Mouse (Mus musculus) liver, postnatal 0 days (tissue): ENCODE results near the gene AU040320. TPM values are rescaled to one million over a fixed set of nuclear protein-coding genes. Genes with fewer than 3 reads are reported as not detected.

Source experiments
- ATAC-seq: fragments of 200-750 bp; cut with Nextera tagmentation; 2 replicates; pipeline ENCODE4 v1.8.0; 2017; ENCODE audit warnings: mild to moderate bottlenecking, moderate library complexity
- DNase-seq: peaks from one replicate; pipeline ENCODE4 v3.0.0-alpha.2; 2016
- H3K27ac ChIP-seq: fragments of 300-500 bp; sonication (generic); 2 replicates; pipeline ENCODE4 v1.5.1; 2014; ENCODE audit warnings: antibody characterized with exemption, moderate library complexity, mild to moderate bottlenecking, low read depth
- H3K27me3 ChIP-seq: fragments of 300-500 bp; sonication (generic); 2 replicates; pipeline ENCODE4 v1.6.1; 2014; ENCODE audit warnings: low read length, control low read depth, mixed read lengths; ENCODE audit not compliant: insufficient read depth
- H3K36me3 ChIP-seq: fragments of 300-500 bp; sonication (generic); replicated peaks from 2 replicates; pipeline ENCODE4 v1.6.1; 2014; ENCODE audit warnings: mild to moderate bottlenecking, control low read depth, low read length, moderate library complexity, mixed read lengths; ENCODE audit not compliant: insufficient read depth
- H3K4me1 ChIP-seq: fragments of 300-500 bp; sonication (generic); 2 replicates; pipeline ENCODE4 v1.6.1; 2014; ENCODE audit warnings: antibody characterized with exemption, mild to moderate bottlenecking, control low read depth; ENCODE audit not compliant: insufficient read depth
- H3K4me2 ChIP-seq: fragments of 300-500 bp; sonication (generic); 2 replicates; pipeline ENCODE4 v1.6.1; 2014; ENCODE audit warnings: low read depth, mild to moderate bottlenecking, low read length, moderate library complexity, mixed read lengths
- H3K4me3 ChIP-seq: fragments of 300-500 bp; sonication (generic); 2 replicates; pipeline ENCODE4 v1.5.1; 2014; ENCODE audit warnings: low read depth, low read length
- H3K9ac ChIP-seq: fragments of 300-500 bp; sonication (generic); replicated peaks from 2 replicates; pipeline ENCODE4 v1.6.1; 2014; ENCODE audit warnings: mild to moderate bottlenecking, moderate library complexity
- H3K9me3 ChIP-seq: fragments of 300-500 bp; sonication (generic); 2 replicates; pipeline ENCODE4 v1.6.1; 2016; ENCODE audit warnings: mild to moderate bottlenecking, control low read depth, low read length, mixed read lengths
- CTCF ChIP-seq: sonication (generic); IDR thresholded peaks from 2 replicates; pipeline ENCODE4 v1.5.1; 2016; ENCODE audit warnings: antibody characterized with exemption, low read depth
- EP300 ChIP-seq: IDR thresholded peaks from 2 replicates; pipeline ENCODE4 v1.6.1; 2016; ENCODE audit warnings: antibody characterized with exemption, low read depth, mild to moderate bottlenecking
- WGBS: fragments of 180-500 bp; shearing (Covaris S2); extraction: QIAGEN DNeasy Blood & Tissue Kit; methylation state at CpG from one replicate; pipeline ENCODE4 v1.1.7; 2014; ENCODE audit not compliant: insufficient replicate concordance; 5-methylcytosine and 5-hydroxymethylcytosine counted together
- polyA plus RNA-seq: library from polyadenylated mRNA; unstranded; fragments of >200 nt; fragmentation: Nextera tagmentation; extraction: Ambion mirVana; gene quantifications from 2 replicates; pipeline ENCODE4 v1.2.1, GENCODE M21; 2015

AU040320 gene
- polyA plus RNA-seq, 1 experiment from 2014 or later: 9.5 TPM

DNA sequence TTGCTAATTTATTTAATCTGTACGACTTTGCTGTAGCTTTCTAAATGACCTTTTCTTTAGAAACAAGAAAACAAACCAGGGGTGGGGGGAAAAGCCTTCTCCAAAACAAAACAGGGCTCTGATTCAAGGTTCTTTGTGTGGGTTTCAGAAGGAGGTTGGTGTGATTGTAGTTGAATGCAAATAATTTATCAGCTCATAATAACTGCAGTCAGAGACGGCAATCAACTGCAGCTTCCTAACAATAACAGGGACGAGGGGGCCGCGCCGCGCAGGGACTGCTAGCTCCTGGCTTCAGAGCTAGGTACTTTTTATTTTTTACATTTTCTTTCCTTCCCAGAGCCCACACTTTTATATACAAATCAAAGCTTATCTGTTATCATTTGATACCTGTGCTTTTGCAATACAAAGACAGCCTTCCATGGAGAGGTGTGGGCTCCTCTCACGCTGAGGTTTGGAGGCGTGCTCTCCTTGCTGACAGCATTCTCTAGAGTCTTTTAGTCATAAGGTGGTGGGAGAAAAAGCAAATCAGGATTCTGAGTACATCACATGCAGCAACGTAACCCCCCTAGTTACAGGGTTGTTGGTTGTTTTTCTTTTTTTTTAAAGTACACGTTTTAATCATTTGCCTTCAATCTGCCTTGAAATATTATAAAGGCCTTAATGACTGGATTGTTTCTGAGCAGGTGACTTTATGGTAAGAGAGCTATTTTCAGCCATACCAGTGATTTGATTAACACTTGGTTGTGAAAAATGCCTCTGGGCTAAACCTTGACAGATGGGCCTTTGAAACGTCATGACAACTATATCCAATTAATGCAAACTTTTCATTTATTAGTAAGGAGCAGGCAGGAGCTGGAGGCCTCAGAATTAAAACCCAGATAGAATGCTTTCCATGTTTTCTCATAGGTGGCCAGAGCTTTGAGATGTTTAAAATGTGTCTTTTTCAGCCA is 26.8 kb downstream of the AU040320 start:
- Histone ChIP-seq H3K4me3 (no peak overlapping the region), H3K36me3 (no peaks in the 10 kb centered on the region), H3K27me3 (no peaks in the 10 kb centered on the region), H3K9ac (no peak overlapping the region), H3K27ac (no peak overlapping the region), H3K4me2 (no peak overlapping the region), H3K9me3 (no peaks in the 10 kb centered on the region), H3K4me1 (no peaks in the 10 kb centered on the region)
- ATAC-seq (no peak), DNase-seq (no peak)
- no peak for TF ChIP-seq EP300
- no peak for TF ChIP-seq CTCF
- WGBS: 86% methylated on average over 12 of the region's 12 CpGs

DNA sequence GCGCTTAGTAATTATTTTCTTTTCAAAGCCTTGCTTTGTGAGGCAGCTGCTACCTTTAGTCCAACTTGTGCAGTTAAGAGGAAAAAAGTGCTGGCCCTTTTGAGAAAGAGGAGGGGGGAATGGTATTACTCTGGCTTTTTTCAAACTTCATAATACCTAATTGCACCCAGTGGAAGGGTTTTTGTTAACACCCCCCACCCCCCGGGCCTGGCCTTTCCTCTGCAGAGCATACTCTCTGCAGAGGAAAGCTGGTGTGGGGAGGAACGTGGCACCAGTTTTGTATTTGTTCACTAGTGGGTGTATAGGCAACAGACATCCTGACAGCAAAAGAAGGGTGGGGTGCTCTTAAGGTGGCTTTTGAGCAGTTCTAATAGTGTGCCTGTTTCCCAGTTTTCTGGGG is 28.5 kb downstream of the AU040320 start:
- no peak for ATAC-seq
- WGBS: 80% methylated on average over 3 of the region's 3 CpGs
- TF ChIP-seq EP300: no peak
- no peak for TF ChIP-seq CTCF

DNA sequence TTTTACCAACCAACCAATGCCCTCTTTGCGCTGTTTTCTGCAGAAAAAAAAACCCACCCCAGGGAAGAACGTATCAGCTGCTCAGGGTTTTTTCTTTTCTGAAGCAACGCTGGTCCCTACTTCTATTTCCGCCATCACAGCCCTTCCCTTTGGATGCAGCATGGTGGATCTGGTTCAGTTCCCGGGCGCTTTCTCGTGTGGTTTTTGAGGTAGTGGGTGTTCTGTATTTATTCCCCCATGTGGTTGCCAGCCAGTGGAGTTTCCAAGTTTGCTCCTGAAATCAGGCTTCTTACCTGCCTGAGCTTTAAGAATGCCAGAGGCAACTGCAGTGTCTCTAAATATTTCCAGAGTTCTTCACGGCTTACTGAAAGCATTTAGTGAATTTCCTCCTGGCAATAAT is 29.2 kb downstream of the AU040320 start:
- no peak for DNase-seq
- Histone ChIP-seq H3K27ac (no peak overlapping the region), H3K4me3 (no peak overlapping the region), H3K27me3 (no peaks in the 10 kb centered on the region), H3K9me3 (no peaks in the 10 kb centered on the region), H3K4me1 (no peaks in the 10 kb centered on the region), H3K36me3 (no peaks in the 10 kb centered on the region), H3K9ac (no peak overlapping the region), H3K4me2 (no peak overlapping the region)
- ATAC-seq: no peak
- TF ChIP-seq EP300 (no peak), CTCF (no peak)
- 87% methylated on average over 8 of the region's 8 CpGs for WGBS

More for the DNA sequence above, 28.5 kb downstream of the AU040320 start:
- Histone ChIP-seq H3K9me3 (no peaks in the 10 kb centered on the region), H3K36me3 (no peaks in the 10 kb centered on the region), H3K4me1 (no peaks in the 10 kb centered on the region), H3K27me3 (no peaks in the 10 kb centered on the region), H3K27ac (no peak overlapping the region), H3K4me3 (no peak overlapping the region), H3K9ac (no peak overlapping the region), H3K4me2 (no peak overlapping the region)
- DNase-seq: no peak

DNA sequence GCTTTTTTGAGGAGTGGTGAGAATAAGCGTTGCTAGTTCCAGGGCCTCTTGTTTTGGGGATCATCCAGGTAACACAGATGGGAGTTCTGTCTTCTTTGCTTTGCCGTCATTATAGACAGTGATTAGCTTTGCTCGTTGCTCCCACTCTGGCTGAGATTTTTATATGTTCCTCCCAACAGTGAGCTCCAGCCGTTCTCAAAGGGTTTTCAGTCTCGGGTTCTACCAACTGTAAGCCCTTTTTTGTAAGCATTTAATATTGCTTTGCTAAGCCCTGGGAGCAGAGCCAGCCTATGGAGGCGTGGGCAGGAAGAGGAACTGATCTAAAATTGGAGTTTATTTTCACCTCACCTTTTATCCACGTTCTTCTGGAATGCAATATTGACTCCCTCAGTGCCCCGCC is 29.7 kb downstream of the AU040320 start:
- no peaks in the 10 kb centered on the region for H3K27me3 ChIP-seq
- H3K36me3 ChIP-seq: no peaks in the 10 kb centered on the region
- TF ChIP-seq CTCF (no peak), EP300 (no peak)
- no peaks in the 10 kb centered on the region for H3K9me3 ChIP-seq
- H3K27ac ChIP-seq: no peak overlapping the region
- WGBS: 75% methylated on average over 8 of the region's 8 CpGs
- H3K4me1 ChIP-seq: no peaks in the 10 kb centered on the region
- H3K4me3 ChIP-seq: no peak overlapping the region
- H3K9ac ChIP-seq: no peak overlapping the region
- no peak for ATAC-seq
- H3K4me2 ChIP-seq: no peak overlapping the region
- DNase-seq: no peak

DNA sequence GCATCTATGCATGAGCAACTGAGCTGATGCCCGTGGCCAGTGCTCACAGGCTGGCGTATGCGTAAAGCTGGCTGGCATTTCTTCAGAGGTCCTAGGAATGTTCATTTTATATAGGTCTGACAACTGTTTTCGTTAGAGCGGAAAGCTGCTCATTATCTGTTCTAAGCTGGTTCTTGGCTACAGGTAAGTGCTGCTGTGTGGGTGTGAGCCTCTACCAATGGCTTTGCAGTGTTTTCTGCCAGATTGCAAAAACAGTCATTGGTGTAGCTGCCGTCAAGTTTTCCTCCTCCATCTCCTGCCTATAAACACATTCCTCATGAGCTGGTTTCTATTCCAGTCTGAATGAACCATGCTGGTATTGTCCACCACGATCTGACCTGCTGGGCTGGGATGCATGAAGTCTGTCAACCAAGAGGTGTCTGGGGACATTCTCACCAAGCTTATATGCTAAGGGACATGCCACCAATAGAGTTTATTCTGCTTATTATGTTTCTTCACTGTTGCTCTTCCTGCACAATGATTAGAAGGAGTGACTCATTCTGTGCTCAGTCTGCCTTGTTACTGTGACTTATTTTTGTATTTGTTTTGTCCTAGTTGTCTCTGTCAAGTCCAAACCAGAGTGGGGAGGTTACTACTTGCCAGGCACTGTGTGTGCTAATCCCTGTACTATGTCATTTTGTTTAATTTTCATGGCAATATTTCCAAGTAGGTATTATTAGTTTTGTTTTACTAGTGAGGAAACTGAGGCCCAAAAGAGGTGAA is 39.2 kb downstream of the AU040320 start:
- no peaks in the 10 kb centered on the region for H3K4me1 ChIP-seq
- peaks cover 18% of the 10 kb centered on the region; the same call in 1 of the 2 replicates for H3K36me3 ChIP-seq
- H3K9me3 ChIP-seq: no peaks in the 10 kb centered on the region
- no peak overlapping the region for H3K27ac ChIP-seq
- 86% methylated on average over 7 of the region's 7 CpGs for WGBS
- TF ChIP-seq CTCF: no peak
- no peak for TF ChIP-seq EP300
- ATAC-seq: no peak
- no peak overlapping the region for H3K4me3 ChIP-seq
- no peak overlapping the region for H3K4me2 ChIP-seq
- H3K9ac ChIP-seq: no peak overlapping the region
- H3K27me3 ChIP-seq: no peaks in the 10 kb centered on the region
- DNase-seq: no peak

DNA sequence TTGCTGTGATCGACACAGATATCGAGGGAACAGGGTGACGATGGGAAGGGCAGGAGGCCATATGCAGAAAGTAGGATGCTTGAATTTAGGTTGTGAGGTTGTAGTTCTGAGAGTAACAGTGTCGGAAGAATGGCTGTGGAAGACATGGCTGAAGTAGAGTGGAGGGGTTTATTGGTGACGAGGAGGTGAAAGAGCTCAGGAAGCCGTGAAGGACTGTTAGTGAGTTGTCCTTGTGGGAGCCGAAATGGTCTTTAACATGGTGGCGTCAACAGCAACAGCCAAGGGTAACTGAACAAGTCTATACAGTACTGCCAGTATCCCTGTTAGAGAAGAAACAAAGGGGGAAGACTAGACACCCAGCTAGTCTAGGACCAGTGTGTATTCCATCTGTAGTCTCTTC is 48.8 kb downstream of the AU040320 start:
- no peak overlapping the region for H3K9ac ChIP-seq
- no peak for TF ChIP-seq CTCF
- TF ChIP-seq EP300: no peak
- no peak for ATAC-seq
- no peaks in the 10 kb centered on the region for H3K9me3 ChIP-seq
- no peaks in the 10 kb centered on the region for H3K27me3 ChIP-seq
- no peaks in the 10 kb centered on the region; the same call in 1 of the 2 replicates for H3K36me3 ChIP-seq
- H3K27ac ChIP-seq: no peak overlapping the region
- H3K4me3 ChIP-seq: no peak overlapping the region
- no peak overlapping the region for H3K4me2 ChIP-seq
- H3K4me1 ChIP-seq: no peaks in the 10 kb centered on the region
- WGBS: 87% methylated on average over 8 of the region's 8 CpGs
- no peak for DNase-seq
